Mouse (Mus musculus): ENCODE results near the gene Ift80.

DNA sequence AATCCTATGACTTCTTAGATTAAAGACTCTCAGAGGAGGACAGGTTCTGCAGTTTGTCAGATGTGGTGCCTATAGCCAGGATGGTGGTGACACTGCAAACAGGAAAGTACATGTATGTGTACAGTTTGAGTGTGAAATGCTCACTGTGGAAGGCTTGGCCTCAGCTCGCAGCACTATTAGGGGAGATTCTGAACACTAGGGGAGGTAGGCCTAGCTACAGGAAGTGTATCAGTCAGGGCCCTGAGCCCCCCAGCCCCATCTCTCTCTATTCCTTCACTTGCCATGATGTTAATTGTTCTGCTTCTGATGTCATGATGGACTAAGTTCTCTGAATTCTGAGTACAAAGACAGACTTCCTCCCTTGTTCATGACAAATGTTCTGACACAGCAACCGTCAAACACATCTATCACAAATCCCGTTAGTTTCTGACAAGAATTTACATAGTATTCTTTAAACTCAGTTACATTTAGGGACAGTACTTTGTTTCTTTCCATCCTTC is 35.2 kb downstream of the Ift80 start:
- TF ChIP-seq ZNF384 (IDR thresholded peaks at IDR 0.05; ENCODE audit: low read depth, low read length) = no peak
- TF ChIP-seq E2F4 (IDR thresholded peaks at IDR 0.05; ENCODE audit: borderline replicate concordance, low read depth, low read length) = no peak
- no peak for TF ChIP-seq RAD21 (IDR thresholded peaks at IDR 0.05; ENCODE audit: low read depth, low read length)
- TF ChIP-seq RCOR1 (IDR thresholded peaks at IDR 0.05; ENCODE audit: low read depth, low read length) = no peak
- no peak for TF ChIP-seq EP300 (IDR thresholded peaks at IDR 0.05; ENCODE audit: low read depth in 1 of 2, low read length in 2 of 2)
- no peak for TF ChIP-seq HCFC1 (IDR thresholded peaks at IDR 0.05; ENCODE audit: low read depth, low read length)
- TF ChIP-seq POLR2AphosphoS2 (IDR thresholded peaks at IDR 0.05; ENCODE audit: low read length) = no peak
- no peak for TF ChIP-seq CTCF (IDR thresholded peaks at IDR 0.05 in 2 of 3, conservative IDR thresholded peaks at IDR 0.05 in 1 of 3; ENCODE audit: control insufficient read depth in 1 of 3, insufficient read depth in 1 of 3, low read depth in 2 of 3, low read length in 3 of 3, poor library complexity in 1 of 3, severe bottlenecking in 1 of 3)
- TF ChIP-seq POLR2A (IDR thresholded peaks at IDR 0.05; ENCODE audit: control insufficient read depth in 1 of 2, insufficient read depth in 1 of 2, low read depth in 1 of 2, low read length in 2 of 2, poor library complexity in 1 of 2) = no peak
- TF ChIP-seq CHD1 (IDR thresholded peaks at IDR 0.05; ENCODE audit: low read depth, low read length) = no peak
- no peak for TF ChIP-seq SMC3 (IDR thresholded peaks at IDR 0.05; ENCODE audit: low read depth, low read length)
- no peak for TF ChIP-seq SIN3A (IDR thresholded peaks at IDR 0.05; ENCODE audit: low read length)
- no peak for TF ChIP-seq JUND (IDR thresholded peaks at IDR 0.05; ENCODE audit: low read depth, low read length)
